Mouse (Mus musculus) intestine, postnatal 0 days (tissue): ENCODE data around the gene Neurod2. TPM values are rescaled to one million over a fixed set of nuclear protein-coding genes. Genes with fewer than 3 reads are reported as not detected.
A peak's percentile ranks its signal among the peaks of the same experiment; 100 is the strongest.

Experiments used
- ATAC-seq: fragments of 200-750 bp; cut with Nextera tagmentation; 2 replicates; pipeline ENCODE4 v1.8.0; 2017; ENCODE audit warnings: mild to moderate bottlenecking, moderate TSS enrichment, moderate library complexity
- H3K27ac ChIP-seq: fragments of 300-500 bp; sonication (generic); 2 replicates; pipeline ENCODE4 v1.5.1; 2014; ENCODE audit warnings: mild to moderate bottlenecking, low read depth, low read length, moderate library complexity
- H3K27me3 ChIP-seq: fragments of 300-500 bp; sonication (generic); replicated peaks from 2 replicates; pipeline ENCODE4 v1.6.1; 2014; ENCODE audit warnings: low read length, mixed read lengths; ENCODE audit not compliant: control insufficient read depth, insufficient read depth
- H3K36me3 ChIP-seq: fragments of 300-500 bp; sonication (generic); 2 replicates; pipeline ENCODE4 v1.6.1; 2014; ENCODE audit warnings: mild to moderate bottlenecking, moderate library complexity; ENCODE audit not compliant: control insufficient read depth, insufficient read depth
- H3K4me1 ChIP-seq: fragments of 300-500 bp; sonication (generic); replicated peaks from 2 replicates; pipeline ENCODE4 v1.6.1; 2014; ENCODE audit warnings: antibody characterized with exemption, low read length, mixed read lengths; ENCODE audit not compliant: control insufficient read depth, insufficient read depth
- H3K4me2 ChIP-seq: fragments of 300-500 bp; sonication (generic); replicated peaks from 2 replicates; pipeline ENCODE4 v1.6.1; 2014; ENCODE audit warnings: low read depth, mild to moderate bottlenecking, moderate library complexity
- H3K4me3 ChIP-seq: fragments of 300-500 bp; sonication (generic); 2 replicates; pipeline ENCODE4 v1.5.1; 2014; ENCODE audit warnings: low read depth, low read length
- H3K9ac ChIP-seq: fragments of 300-500 bp; sonication (generic); 2 replicates; pipeline ENCODE4 v1.6.1; 2014; ENCODE audit warnings: mild to moderate bottlenecking, low read depth, low read length
- H3K9me3 ChIP-seq: fragments of 300-500 bp; sonication (generic); 2 replicates; pipeline ENCODE4 v1.6.1; 2016; ENCODE audit warnings: mixed run types; ENCODE audit not compliant: control insufficient read depth
- CTCF ChIP-seq: sonication (generic); IDR thresholded peaks from 2 replicates; pipeline ENCODE4 v1.5.1; 2016; ENCODE audit warnings: low read depth, mild to moderate bottlenecking, control low read depth, antibody characterized with exemption, moderate library complexity
- WGBS: fragments of 180-500 bp; shearing (Covaris S2); extraction: QIAGEN DNeasy Blood & Tissue Kit; methylation state at CpG from one replicate; pipeline ENCODE4 v1.1.7; 2014; 5-methylcytosine and 5-hydroxymethylcytosine counted together
- polyA plus RNA-seq: library from polyadenylated mRNA; unstranded; fragments of >200 nt; fragmentation: Nextera tagmentation; extraction: Ambion mirVana; gene quantifications from 2 replicates; pipeline ENCODE4 v1.2.1, GENCODE M21; 2015

Gene Neurod2
- polyA plus RNA-seq, 1 experiment from 2014 or later, result not detected

DNA sequence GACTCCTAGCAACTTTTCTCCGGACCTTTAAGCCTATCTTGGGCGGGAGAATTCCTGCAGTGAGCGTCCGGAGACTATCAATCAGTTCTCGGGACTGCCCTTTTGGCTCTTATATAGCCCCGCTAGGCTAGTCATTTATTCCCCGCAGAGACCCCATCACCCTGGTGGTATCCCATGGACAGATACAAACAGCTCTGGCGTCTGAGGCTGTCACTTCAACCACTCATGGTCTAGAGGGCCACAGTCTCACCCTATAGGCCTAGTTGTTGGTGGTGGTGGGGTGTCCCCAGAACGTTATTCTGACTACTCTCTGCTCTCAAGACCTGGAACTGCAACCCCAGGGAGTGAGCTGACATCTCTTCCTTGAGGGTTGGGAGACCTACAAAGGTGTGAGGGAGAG is 19.9 kb upstream of the Neurod2 start:
- Histone ChIP-seq H3K9me3 (no peaks in the 10 kb centered on the region), H3K4me1 (0 out of 2 replicates have a peak, but pooled peaks cover 4% of the 10 kb centered on the region), H3K4me3 (peak overlapping the region; percentile 54), H3K36me3 (no peaks in the 10 kb centered on the region), H3K27me3 (peaks cover 18% of the 10 kb centered on the region), H3K4me2 (peak overlapping the region; percentile 87), H3K27ac (peak overlapping the region; percentile 60; the same call in 1 of the 2 replicates), H3K9ac (peak overlapping the region; percentile 48)
- TF ChIP-seq CTCF, result no peak
- ATAC-seq, result no peak
- WGBS, result 14% methylated on average over 9 of the region's 9 CpGs

DNA sequence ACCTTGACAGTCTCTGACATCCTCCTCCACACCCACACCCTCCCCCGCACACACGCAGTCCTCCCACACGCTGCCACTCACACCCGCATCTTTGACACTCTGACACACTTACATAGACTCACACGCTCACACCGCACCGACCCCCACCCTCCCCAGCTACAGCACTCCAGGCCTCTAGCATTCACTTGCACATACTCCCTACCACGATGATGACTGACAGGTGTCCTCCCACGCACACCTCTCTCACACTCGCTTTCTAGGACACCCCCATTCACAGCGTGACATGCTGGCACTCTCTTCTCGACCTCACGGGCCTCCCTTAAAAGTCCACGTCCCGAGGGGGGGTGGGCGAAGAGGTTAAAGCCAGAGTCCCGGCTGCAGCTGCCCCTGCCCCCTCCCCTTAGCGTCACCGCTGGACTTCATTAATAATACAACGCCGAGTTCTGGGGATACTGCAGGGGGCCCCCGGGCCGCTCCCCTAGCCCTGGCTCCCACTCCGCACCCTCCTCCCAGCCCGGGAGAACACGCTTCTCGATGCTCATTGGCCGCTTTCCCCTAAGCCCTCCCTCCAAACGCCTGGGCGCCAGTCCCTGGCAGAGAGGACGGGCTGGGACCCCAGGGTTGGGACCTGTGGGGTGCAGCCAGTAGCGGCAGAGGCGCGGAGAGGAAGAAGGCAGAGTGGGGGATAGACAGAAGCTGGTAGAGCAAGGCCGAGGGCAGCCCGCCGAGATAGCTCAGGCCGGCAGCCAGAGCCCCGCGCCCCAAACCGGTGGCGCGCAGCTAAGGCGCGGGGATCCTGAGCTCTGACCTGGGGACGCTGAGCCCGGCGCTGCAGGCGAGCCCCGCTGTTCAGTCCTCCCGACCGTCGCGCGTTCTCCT is 18.9 kb upstream of the Neurod2 start, which contains the start of gene Ppp1r1b:
Gene Ppp1r1b, plus strand, starts transcription at position 322 of the 879 bp plus-strand sequence.
- peak within 1 kb of the TSS; percentile 60; the same call in 1 of the 2 replicates for H3K27ac ChIP-seq
- under 1% methylated on average over 55 of the region's 55 CpGs for WGBS
- peak within 1 kb of the TSS; percentile 87 for H3K4me2 ChIP-seq
- peaks cover 18% of the 10 kb centered on the region for H3K27me3 ChIP-seq
- H3K9me3 ChIP-seq, result no peaks in the 10 kb centered on the region
- H3K9ac ChIP-seq, result peak within 1 kb of the TSS; percentile 48
- ATAC-seq, result peak; percentile 62
- TF ChIP-seq CTCF, result no peak
- peak within 1 kb of the TSS; percentile 54 for H3K4me3 ChIP-seq
- 0 out of 2 replicates have a peak, but pooled peaks cover 4% of the 10 kb centered on the region for H3K4me1 ChIP-seq
- no peaks in the 10 kb centered on the region for H3K36me3 ChIP-seq

DNA sequence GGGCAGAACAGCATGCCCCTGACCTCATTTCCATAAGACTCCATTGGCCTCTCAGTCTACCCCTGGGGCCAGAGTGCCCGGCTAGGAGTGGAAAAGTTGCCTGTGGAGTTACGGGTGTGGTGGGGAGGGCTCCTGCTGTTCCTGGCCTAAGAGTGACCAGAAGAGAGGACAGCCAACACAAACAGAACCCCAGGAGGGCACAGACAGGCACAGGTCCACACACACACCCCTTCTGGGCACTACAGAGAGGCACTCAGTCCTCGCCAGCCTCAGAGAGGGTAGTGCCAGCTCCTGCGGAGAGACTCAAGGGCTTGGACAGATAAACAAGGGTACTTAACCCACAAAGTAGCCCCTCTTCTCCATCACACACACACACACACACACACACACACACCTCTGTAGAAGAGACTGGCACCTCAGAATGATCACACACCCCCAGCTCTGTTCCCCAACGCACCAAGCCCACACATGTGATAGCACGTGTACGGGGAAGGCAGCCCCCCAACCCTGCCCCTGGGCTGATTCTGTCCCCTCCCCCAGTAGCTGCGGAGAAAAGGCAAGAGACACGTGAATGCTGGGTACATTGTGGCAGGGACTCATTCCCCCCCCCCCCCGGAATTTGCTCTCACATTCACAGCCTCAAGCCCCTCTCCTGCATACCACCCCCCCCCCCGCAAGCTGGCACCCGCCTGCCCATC is 18.1 kb upstream of the Neurod2 start:
- 30% methylated on average over 12 of the region's 12 CpGs for WGBS
- Histone ChIP-seq H3K36me3 (no peaks in the 10 kb centered on the region), H3K4me2 (peak overlapping the region; percentile 87), H3K4me1 (no peaks in the 10 kb centered on the region), H3K4me3 (no peak overlapping the region), H3K27me3 (peaks cover 18% of the 10 kb centered on the region), H3K9me3 (no peaks in the 10 kb centered on the region), H3K9ac (no peak overlapping the region), H3K27ac (no peak overlapping the region)
- no peak for ATAC-seq
- TF ChIP-seq CTCF, result no peak

DNA sequence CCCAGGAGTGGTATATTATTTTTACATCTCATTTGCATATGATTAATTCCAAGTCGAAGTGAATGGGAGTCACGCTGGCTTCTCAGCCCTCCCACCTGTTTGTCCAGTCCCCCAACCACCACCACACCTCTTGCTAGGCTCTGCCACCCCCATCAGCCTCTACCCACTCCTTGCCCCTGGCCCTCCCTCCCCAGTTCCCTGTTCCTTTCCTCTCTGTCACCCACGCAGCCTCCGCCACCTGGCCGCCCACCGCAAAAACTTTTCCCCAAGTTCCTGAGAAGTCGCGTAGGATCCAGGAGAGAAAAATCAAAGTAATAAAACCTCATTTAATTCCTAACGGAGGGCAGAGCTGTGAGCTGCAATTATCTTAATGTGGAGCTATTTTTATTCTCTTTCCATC is 16.7 kb upstream of the Neurod2 start:
- TF ChIP-seq CTCF, result no peak
- Histone ChIP-seq H3K9ac (no peak overlapping the region), H3K27ac (no peak overlapping the region), H3K4me1 (no peaks in the 10 kb centered on the region), H3K27me3 (peaks cover 21% of the 10 kb centered on the region), H3K36me3 (no peaks in the 10 kb centered on the region), H3K4me3 (no peak overlapping the region), H3K4me2 (peak overlapping the region; percentile 59), H3K9me3 (no peaks in the 10 kb centered on the region)
- whole genome bisulfite sequencing, result 24% methylated on average over 9 of the region's 9 CpGs
- ATAC-seq, result no peak

DNA sequence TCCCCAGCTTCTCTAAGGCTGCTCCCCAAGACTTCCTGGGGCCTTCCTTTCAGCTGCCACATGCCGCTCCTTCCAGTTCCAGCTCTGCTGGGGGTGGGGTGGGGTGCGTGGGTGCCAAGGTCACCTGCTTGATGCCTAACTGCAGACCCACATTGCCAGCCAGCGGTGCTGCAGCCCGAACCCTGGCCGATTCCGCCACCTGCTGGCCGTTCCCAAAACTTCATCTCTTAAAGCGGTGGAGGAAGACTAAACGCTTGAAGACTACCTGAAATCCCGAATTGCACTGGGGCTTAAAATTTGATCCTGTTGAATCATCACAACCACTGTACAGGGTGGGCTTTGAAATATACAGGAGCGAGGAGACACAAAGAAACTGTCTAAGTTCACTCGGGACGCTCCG is 15.8 kb upstream of the Neurod2 start:
- H3K9ac ChIP-seq, result no peak overlapping the region
- H3K27ac ChIP-seq, result no peak overlapping the region
- ATAC-seq, result peak; percentile 19
- no peaks in the 10 kb centered on the region for H3K9me3 ChIP-seq
- peak overlapping the region; percentile 59 for H3K4me2 ChIP-seq
- H3K4me3 ChIP-seq, result no peak overlapping the region; the same call in 1 of the 2 replicates
- H3K36me3 ChIP-seq, result no peaks in the 10 kb centered on the region
- peaks cover 23% of the 10 kb centered on the region for H3K27me3 ChIP-seq
- 2% methylated on average over 14 of the region's 14 CpGs for WGBS
- TF ChIP-seq CTCF, result peak; percentile 89
- no peaks in the 10 kb centered on the region for H3K4me1 ChIP-seq
